Mouse (Mus musculus) c-Kit-positive CD71-negative TER-119-negative erythroid progenitor cells, embryonic 14.5 days (primary cell): ENCODE data around the gene Clca1.
"Not testable (repeated sequence)": the region's sequence is repeated elsewhere in the genome, so short reads cannot be mapped to it uniquely, and the experiment has no call there.

ENCODE experiments used
- DNase-seq: peaks from one replicate; pipeline ENCODE4 v3.0.0-alpha.2; 2013; ENCODE audit warnings: low read depth

Gene Clca1

GRCm38 (mm10) chr3:145032676-145033075 lies at the start of gene Clca1:
Gene Clca1 (minus strand): TSS chr3:145032776.
- no peak for DNase-seq

GRCm38 (mm10) chr3:145080904-145081303 lies 48.3 kb upstream of the Clca1 start:
- DNase-seq = no peak

GRCm38 (mm10) chr3:145078405-145078804 lies 45.8 kb upstream of the Clca1 start:
- DNase-seq = no peak

GRCm38 (mm10) chr3:145072339-145072738 lies 39.8 kb upstream of the Clca1 start:
- no peak for DNase-seq

- DNase-seq = no peak
Observed at GRCm38 (mm10) chr3:145068964-145069363, 36.4 kb upstream of the Clca1 start.

GRCm38 (mm10) chr3:145055138-145055537 lies 22.6 kb upstream of the Clca1 start:
- not testable (repeated sequence) for DNase-seq

- DNase-seq = peak; percentile 14
Observed at GRCm38 (mm10) chr3:145049820-145050219, 17.2 kb upstream of the Clca1 start.

- DNase-seq = no peak
Observed at GRCm38 (mm10) chr3:145038813-145039212, 6.2 kb upstream of the Clca1 start.

- DNase-seq = no peak
Observed at GRCm38 (mm10) chr3:145028036-145028435, 4.5 kb downstream of the Clca1 start.

GRCm38 (mm10) chr3:145026750-145027149 lies 5.8 kb downstream of the Clca1 start:
- DNase-seq = no peak

GRCm38 (mm10) chr3:145017807-145018206 lies 14.8 kb downstream of the Clca1 start:
- DNase-seq = no peak

- DNase-seq = no peak
Observed at GRCm38 (mm10) chr3:145004422-145004821, 28.2 kb downstream of the Clca1 start.

- DNase-seq = no peak
Observed at GRCm38 (mm10) chr3:145000912-145001311, 31.7 kb downstream of the Clca1 start.

- no peak for DNase-seq
Observed at GRCm38 (mm10) chr3:144993055-144993454, 39.5 kb downstream of the Clca1 start.

GRCm38 (mm10) chr3:144992618-144993017 lies 40.0 kb downstream of the Clca1 start:
- no peak for DNase-seq

GRCm38 (mm10) chr3:144985890-144986289 lies 46.7 kb downstream of the Clca1 start:
- no peak for DNase-seq

- DNase-seq = no peak
Observed at GRCm38 (mm10) chr3:144980551-144980950, 52.0 kb downstream of the Clca1 start.

GRCm38 (mm10) chr3:144977631-144978030 lies 54.9 kb downstream of the Clca1 start:
- DNase-seq = no peak

GRCm38 (mm10) chr3:144976091-144976490 lies 56.5 kb downstream of the Clca1 start:
- no peak for DNase-seq

GRCm38 (mm10) chr3:144974945-144975344 lies 57.6 kb downstream of the Clca1 start, which contains the start of gene Clca4a:
Gene Clca4a (minus strand): TSS chr3:144975045.
- no peak for DNase-seq

GRCm38 (mm10) chr3:144971553-144972270 lies 60.9 kb downstream of the Clca1 start:
- DNase-seq = no peak

- DNase-seq = no peak
Observed at GRCm38 (mm10) chr3:144969755-144970154, 62.8 kb downstream of the Clca1 start.

- DNase-seq = no peak
Observed at GRCm38 (mm10) chr3:144966074-144966473, 66.5 kb downstream of the Clca1 start.
